Mouse (Mus musculus): ENCODE results near the gene Serinc5.

DNA sequence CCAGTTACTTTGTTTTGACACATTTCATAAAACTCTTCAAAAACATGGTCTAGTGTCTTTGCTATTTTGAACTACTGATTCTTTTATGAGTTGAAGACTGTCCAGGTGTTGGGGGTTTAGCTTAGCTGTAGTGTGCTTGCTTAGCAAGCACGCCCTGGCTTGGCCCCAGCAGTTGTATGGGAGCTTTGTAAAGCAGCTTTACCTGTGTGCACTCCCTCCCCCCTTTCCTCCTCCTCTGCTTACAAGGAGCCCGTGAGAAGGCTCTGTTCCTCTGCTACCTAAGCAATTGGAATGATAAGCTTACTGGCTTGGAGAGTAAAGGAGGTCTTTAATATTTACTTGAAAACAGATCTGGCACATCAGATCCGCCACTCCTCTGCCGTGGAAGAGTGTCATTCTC lies 72.6 kb downstream of the Serinc5 start:
- TF ChIP-seq CTCF (IDR thresholded peaks at IDR 0.05; ENCODE audit: low read depth, low read length) (no peak), POLR2A (IDR thresholded peaks at IDR 0.05; ENCODE audit: insufficient read depth, low read length) (no peak)
